Mouse (Mus musculus): Measurements from ENCODE around the gene Prrt4. TPM values are rescaled to one million over a fixed set of nuclear protein-coding genes. Genes with fewer than 3 reads are reported as not detected.

Prrt4 gene
- polyA plus RNA-seq, 1 experiment from 2014 or later: 11.6 TPM

Small RNA genes within 50 kb of the gene (microRNA-seq; reads per million reads assigned to microRNA genes)
- gene Gm24303: not detected

Other genes with a start within 250 kb of the Prrt4 start
- not detected in 2 replicates for gene Lep, start 119.4 kb downstream of the Prrt4 start, polyA plus RNA-seq (2015; fragmentation: Nextera tagmentation; extraction: Ambion mirVana)
- gene Rbm28, start 14.6 kb downstream of the Prrt4 start, polyA plus RNA-seq (2015; fragmentation: Nextera tagmentation; extraction: Ambion mirVana): 43.1 and 43.4 TPM in 2 replicates
- 63.8 and 70.6 TPM in 2 replicates for gene Impdh1, start 36.8 kb upstream of the Prrt4 start, polyA plus RNA-seq (2015; fragmentation: Nextera tagmentation; extraction: Ambion mirVana)
- 34.8 and 36.4 TPM in 2 replicates for gene Hilpda, start 92.9 kb upstream of the Prrt4 start, polyA plus RNA-seq (2015; fragmentation: Nextera tagmentation; extraction: Ambion mirVana)
- gene Fam71f2, start 100.0 kb upstream of the Prrt4 start, polyA plus RNA-seq (2015; fragmentation: Nextera tagmentation; extraction: Ambion mirVana): 0.60 and 0.80 TPM in 2 replicates
- gene Fam71f1, start 139.6 kb upstream of the Prrt4 start, polyA plus RNA-seq (2015; fragmentation: Nextera tagmentation; extraction: Ambion mirVana): not detected in 2 replicates
- gene Calu, start 168.5 kb upstream of the Prrt4 start, polyA plus RNA-seq (2015; fragmentation: Nextera tagmentation; extraction: Ambion mirVana): 160 and 163 TPM in 2 replicates
- 0.23 and 0.34 TPM in 2 replicates for gene Opn1sw, start 208.9 kb upstream of the Prrt4 start, polyA plus RNA-seq (2015; fragmentation: Nextera tagmentation; extraction: Ambion mirVana)
- 38.6 and 46.5 TPM in 2 replicates for gene Ccdc136, start 216.7 kb upstream of the Prrt4 start, polyA plus RNA-seq (2015; fragmentation: Nextera tagmentation; extraction: Ambion mirVana)

Data from midbrain, embryonic 16.5 days (tissue).